Mouse (Mus musculus): ENCODE data around the gene Gh. TPM values are rescaled to one million over a fixed set of nuclear protein-coding genes. Genes with fewer than 3 reads are reported as not detected.

The Gh gene
- polyA plus RNA-seq, 1 experiment from 2014 or later: not detected

GRCm38 (mm10) chr11:106267871-106268270 is 33.8 kb downstream of the Gh start:
- Histone ChIP-seq H3K9ac (replicated peaks; ENCODE audit: low read depth, low read length) (no peak overlapping the region), H3K9me3 (ENCODE audit: control insufficient read depth, low read length) (no peaks in the 10 kb centered on the region), H3K36me3 (ENCODE audit: control insufficient read depth, insufficient read depth) (peaks cover 36% of the 10 kb centered on the region), H3K27ac (ENCODE audit: low read length) (peak overlapping the region; percentile 56), H3K4me3 (replicated peaks; ENCODE audit: low read length) (no peak overlapping the region), H3K27me3 (replicated peaks; ENCODE audit: control insufficient read depth, insufficient read depth, low read length) (no peaks in the 10 kb centered on the region), H3K4me2 (ENCODE audit: low read length) (no peak overlapping the region), H3K4me1 (replicated peaks; ENCODE audit: control insufficient read depth, insufficient read depth, low read length) (peaks cover 29% of the 10 kb centered on the region)
- no peak for ATAC-seq
- 78% methylated on average over 5 of the region's 5 CpGs for WGBS

GRCm38 (mm10) chr11:106267311-106267852 is 34.3 kb downstream of the Gh start:
- Histone ChIP-seq H3K9ac (replicated peaks; ENCODE audit: low read depth, low read length) (0 out of 2 replicates have a peak overlapping the region, but pooled peaks have one; percentile 15), H3K4me1 (replicated peaks; ENCODE audit: control insufficient read depth, insufficient read depth, low read length) (peaks cover 29% of the 10 kb centered on the region), H3K36me3 (ENCODE audit: control insufficient read depth, insufficient read depth) (peaks cover 40% of the 10 kb centered on the region), H3K27me3 (replicated peaks; ENCODE audit: control insufficient read depth, insufficient read depth, low read length) (no peaks in the 10 kb centered on the region), H3K27ac (ENCODE audit: low read length) (no peak overlapping the region; the same call in 1 of the 2 replicates), H3K9me3 (ENCODE audit: control insufficient read depth, low read length) (no peaks in the 10 kb centered on the region), H3K4me2 (ENCODE audit: low read length) (no peak overlapping the region), H3K4me3 (replicated peaks; ENCODE audit: low read length) (no peak overlapping the region)
- ATAC-seq: no peak
- 69% methylated on average over 15 of the region's 15 CpGs for WGBS

DNA sequence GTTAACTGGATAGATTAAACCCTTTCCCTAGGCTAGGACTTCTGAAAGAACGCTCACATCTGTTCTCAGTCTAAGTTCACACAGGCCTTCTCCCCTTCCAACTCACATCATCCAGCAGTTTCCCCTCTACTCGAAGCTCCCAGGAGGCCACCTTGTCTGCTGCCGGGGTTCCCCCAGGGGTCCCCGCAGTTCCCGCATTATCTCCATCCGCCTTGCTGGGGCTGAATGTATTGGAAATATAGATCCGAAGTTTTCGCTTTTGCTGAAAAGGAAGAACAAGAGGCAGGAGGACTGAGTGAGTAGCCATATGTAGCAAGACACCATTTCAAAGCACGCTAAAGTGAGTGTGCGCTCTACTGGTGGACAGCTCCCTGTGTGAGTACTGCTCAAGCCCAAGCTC is 35.2 kb downstream of the Gh start:
- H3K9ac ChIP-seq (replicated peaks; ENCODE audit: low read depth, low read length): no peak overlapping the region
- no peaks in the 10 kb centered on the region for H3K27me3 ChIP-seq (replicated peaks; ENCODE audit: control insufficient read depth, insufficient read depth, low read length)
- 90% methylated on average over 10 of the region's 10 CpGs for WGBS
- no peaks in the 10 kb centered on the region for H3K9me3 ChIP-seq (ENCODE audit: control insufficient read depth, low read length)
- no peak for ATAC-seq
- no peak overlapping the region for H3K4me2 ChIP-seq (ENCODE audit: low read length)
- no peak overlapping the region for H3K4me3 ChIP-seq (replicated peaks; ENCODE audit: low read length)
- H3K4me1 ChIP-seq (replicated peaks; ENCODE audit: control insufficient read depth, insufficient read depth, low read length): peaks cover 24% of the 10 kb centered on the region
- peaks cover 42% of the 10 kb centered on the region for H3K36me3 ChIP-seq (ENCODE audit: control insufficient read depth, insufficient read depth)
- H3K27ac ChIP-seq (ENCODE audit: low read length): no peak overlapping the region

- WGBS: 96% methylated on average over 4 of the region's 4 CpGs
- ATAC-seq: no peak
Observed at GRCm38 (mm10) chr11:106265570-106265969, 36.1 kb downstream of the Gh start.

DNA sequence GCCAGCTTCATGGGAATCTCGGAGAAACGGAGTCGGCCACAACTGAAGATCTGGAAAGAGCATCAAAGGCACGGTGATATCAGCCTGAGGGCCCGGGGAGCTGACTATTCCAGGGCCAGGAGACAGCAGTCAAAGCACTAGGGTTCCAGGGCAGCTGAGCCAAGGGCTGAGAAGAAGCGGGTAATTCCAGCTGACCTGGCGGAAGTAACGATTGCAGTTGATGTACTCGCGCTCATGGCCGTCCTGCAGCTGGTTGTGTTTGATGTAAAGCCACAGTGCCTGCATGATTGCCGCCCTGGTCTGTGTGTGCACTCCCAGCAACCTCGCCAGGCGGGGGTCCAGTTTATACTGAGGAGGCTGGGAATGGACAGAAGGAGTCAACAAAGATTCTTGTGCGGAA is 36.7 kb downstream of the Gh start:
- H3K4me3 ChIP-seq (replicated peaks; ENCODE audit: low read length): no peak overlapping the region
- no peak for ATAC-seq
- H3K4me2 ChIP-seq (ENCODE audit: low read length): no peak overlapping the region
- H3K36me3 ChIP-seq (ENCODE audit: control insufficient read depth, insufficient read depth): peaks cover 42% of the 10 kb centered on the region
- no peaks in the 10 kb centered on the region for H3K27me3 ChIP-seq (replicated peaks; ENCODE audit: control insufficient read depth, insufficient read depth, low read length)
- no peaks in the 10 kb centered on the region for H3K9me3 ChIP-seq (ENCODE audit: control insufficient read depth, low read length)
- no peak overlapping the region for H3K27ac ChIP-seq (ENCODE audit: low read length)
- H3K9ac ChIP-seq (replicated peaks; ENCODE audit: low read depth, low read length): no peak overlapping the region
- peaks cover 17% of the 10 kb centered on the region for H3K4me1 ChIP-seq (replicated peaks; ENCODE audit: control insufficient read depth, insufficient read depth, low read length)
- WGBS: 93% methylated on average over 15 of the region's 15 CpGs

More at GRCm38 (mm10) chr11:106265570-106265969, 36.1 kb downstream of the Gh start:
- Histone ChIP-seq H3K36me3 (ENCODE audit: control insufficient read depth, insufficient read depth) (peaks cover 42% of the 10 kb centered on the region), H3K27ac (ENCODE audit: low read length) (no peak overlapping the region), H3K27me3 (replicated peaks; ENCODE audit: control insufficient read depth, insufficient read depth, low read length) (no peaks in the 10 kb centered on the region), H3K4me2 (ENCODE audit: low read length) (no peak overlapping the region), H3K4me1 (replicated peaks; ENCODE audit: control insufficient read depth, insufficient read depth, low read length) (peaks cover 19% of the 10 kb centered on the region), H3K9ac (replicated peaks; ENCODE audit: low read depth, low read length) (no peak overlapping the region), H3K9me3 (ENCODE audit: control insufficient read depth, low read length) (no peaks in the 10 kb centered on the region), H3K4me3 (replicated peaks; ENCODE audit: low read length) (no peak overlapping the region)

DNA sequence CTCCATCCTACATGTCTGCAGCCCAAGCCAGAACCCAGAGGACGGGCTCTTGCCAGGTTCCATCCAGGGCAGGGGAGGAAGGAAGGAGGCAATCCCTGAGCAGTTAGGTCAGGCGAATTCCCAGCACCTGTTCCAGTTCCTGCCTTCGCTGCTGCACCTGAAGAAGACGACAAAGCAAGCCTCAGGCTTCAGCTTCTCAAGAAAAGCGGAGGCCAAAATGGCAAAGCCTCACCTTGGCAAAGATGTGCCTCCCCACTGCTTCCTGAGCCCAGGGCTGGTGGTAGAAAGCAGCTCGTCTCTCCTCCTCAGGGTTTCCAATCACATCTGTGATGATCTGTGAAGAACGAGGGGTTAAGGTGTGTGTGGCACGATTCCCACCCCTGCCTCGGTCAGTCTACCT is 37.7 kb downstream of the Gh start:
- WGBS: 92% methylated on average over 9 of the region's 9 CpGs
- Histone ChIP-seq H3K27me3 (replicated peaks; ENCODE audit: control insufficient read depth, insufficient read depth, low read length) (no peaks in the 10 kb centered on the region), H3K4me3 (replicated peaks; ENCODE audit: low read length) (no peak overlapping the region), H3K9me3 (ENCODE audit: control insufficient read depth, low read length) (no peaks in the 10 kb centered on the region), H3K4me1 (replicated peaks; ENCODE audit: control insufficient read depth, insufficient read depth, low read length) (peaks cover 13% of the 10 kb centered on the region), H3K27ac (ENCODE audit: low read length) (no peak overlapping the region), H3K36me3 (ENCODE audit: control insufficient read depth, insufficient read depth) (peaks cover 42% of the 10 kb centered on the region), H3K9ac (replicated peaks; ENCODE audit: low read depth, low read length) (no peak overlapping the region), H3K4me2 (ENCODE audit: low read length) (no peak overlapping the region)
- no peak for ATAC-seq

DNA sequence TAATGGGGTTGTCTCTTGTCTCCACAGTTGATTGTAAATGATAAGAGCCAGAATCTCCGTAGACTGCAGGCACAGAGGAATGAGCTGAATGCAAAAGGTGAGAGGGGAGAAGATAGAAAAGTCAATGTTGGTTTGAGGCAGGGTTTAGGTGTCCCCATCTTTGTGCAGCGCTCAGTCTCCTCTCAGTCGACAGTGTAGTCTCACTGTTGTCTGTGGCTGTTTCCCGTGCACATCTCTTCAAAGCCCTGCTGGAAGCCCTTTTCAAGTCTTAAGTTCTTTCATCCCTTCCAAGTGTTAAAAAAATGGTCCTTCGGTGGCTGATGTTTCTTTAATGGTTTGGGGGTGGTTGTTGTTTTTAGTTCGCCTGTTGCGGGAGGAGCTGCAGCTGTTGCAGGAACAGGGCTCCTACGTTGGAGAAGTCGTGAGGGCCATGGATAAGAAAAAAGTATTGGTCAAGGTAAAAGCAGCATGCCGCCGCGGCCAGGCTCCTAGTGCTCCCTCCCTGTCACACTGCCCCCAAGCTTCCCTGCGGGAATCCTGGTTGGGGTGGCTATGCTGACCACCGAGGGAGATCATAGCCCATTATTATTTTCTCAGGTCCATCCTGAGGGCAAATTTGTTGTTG is 40.7 kb downstream of the Gh start:
- peaks cover 13% of the 10 kb centered on the region for H3K4me1 ChIP-seq (replicated peaks; ENCODE audit: control insufficient read depth, insufficient read depth, low read length)
- H3K9me3 ChIP-seq (ENCODE audit: control insufficient read depth, low read length): no peaks in the 10 kb centered on the region
- no peak for ATAC-seq
- H3K4me2 ChIP-seq (ENCODE audit: low read length): no peak overlapping the region
- no peaks in the 10 kb centered on the region for H3K27me3 ChIP-seq (replicated peaks; ENCODE audit: control insufficient read depth, insufficient read depth, low read length)
- H3K36me3 ChIP-seq (ENCODE audit: control insufficient read depth, insufficient read depth): peaks cover 32% of the 10 kb centered on the region
- 85% methylated on average over 14 of the region's 14 CpGs for WGBS
- no peak overlapping the region for H3K4me3 ChIP-seq (replicated peaks; ENCODE audit: low read length)
- no peak overlapping the region for H3K9ac ChIP-seq (replicated peaks; ENCODE audit: low read depth, low read length)
- H3K27ac ChIP-seq (ENCODE audit: low read length): no peak overlapping the region

GRCm38 (mm10) chr11:106256775-106257174 is 44.9 kb downstream of the Gh start:
- no peaks in the 10 kb centered on the region for H3K9me3 ChIP-seq (ENCODE audit: control insufficient read depth, low read length)
- H3K36me3 ChIP-seq (ENCODE audit: control insufficient read depth, insufficient read depth): peaks cover 4% of the 10 kb centered on the region
- WGBS: 70% methylated on average over 5 of the region's 5 CpGs
- H3K4me3 ChIP-seq (replicated peaks; ENCODE audit: low read length): peak overlapping the region; percentile 78
- H3K4me1 ChIP-seq (replicated peaks; ENCODE audit: control insufficient read depth, insufficient read depth, low read length): peaks cover 22% of the 10 kb centered on the region
- no peaks in the 10 kb centered on the region for H3K27me3 ChIP-seq (replicated peaks; ENCODE audit: control insufficient read depth, insufficient read depth, low read length)
- ATAC-seq: no peak
- H3K9ac ChIP-seq (replicated peaks; ENCODE audit: low read depth, low read length): peak overlapping the region; percentile 76; the same call in 1 of the 2 replicates
- no peak overlapping the region for H3K27ac ChIP-seq (ENCODE audit: low read length)
- H3K4me2 ChIP-seq (ENCODE audit: low read length): peak overlapping the region; percentile 67

DNA sequence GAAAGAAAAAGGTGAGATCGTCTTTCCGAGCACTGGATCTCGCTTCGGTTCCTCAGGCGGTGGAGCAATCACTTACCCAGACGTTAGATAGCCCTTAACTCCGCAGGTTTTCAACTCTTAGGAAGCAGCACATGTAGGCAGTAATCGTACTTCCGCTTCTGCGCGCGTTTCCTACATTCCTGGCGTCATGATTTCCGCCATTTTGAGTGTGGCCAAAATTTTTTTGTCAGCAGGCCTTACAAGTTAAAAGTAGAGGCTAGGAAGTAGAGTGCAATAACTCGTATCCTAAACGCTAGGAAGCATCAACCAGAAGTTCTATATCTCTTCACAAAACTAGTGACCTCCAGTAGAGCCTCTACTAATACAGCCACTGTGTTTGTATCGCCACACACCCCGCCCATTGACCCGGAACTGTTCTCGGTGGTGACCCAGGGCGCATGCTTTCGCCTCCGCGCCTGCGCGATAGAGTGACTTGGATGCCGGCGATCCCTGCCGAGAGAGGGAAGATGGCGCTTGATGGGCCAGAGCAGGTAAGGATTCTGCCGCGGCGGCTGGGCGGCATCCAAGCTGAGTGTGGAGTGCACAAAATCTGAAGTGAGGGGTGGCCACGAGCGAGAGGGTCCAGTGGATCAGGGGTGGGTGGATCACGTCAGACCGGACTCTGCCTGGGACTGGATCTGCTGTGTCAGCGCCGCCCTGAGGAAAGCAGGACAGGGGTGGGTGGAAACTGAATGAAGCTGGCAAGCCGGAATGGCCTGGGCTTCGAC is 45.8 kb downstream of the Gh start, which contains the start of the genes Ftsj3 and Psmc5:
Gene Ftsj3 (minus strand): TSS at position 395 of the 767 bp plus-strand sequence.
Gene Psmc5 (plus strand): TSS at position 470 of the 767 bp plus-strand sequence.
- H3K36me3 ChIP-seq (ENCODE audit: control insufficient read depth, insufficient read depth): peaks cover 8% of the 10 kb centered on the region

More for the DNA sequence above, 45.8 kb downstream of the Gh start, which contains the start of the genes Ftsj3 and Psmc5:
- WGBS: under 1% methylated on average over 42 of the region's 42 CpGs
- no peaks in the 10 kb centered on the region for H3K27me3 ChIP-seq (replicated peaks; ENCODE audit: control insufficient read depth, insufficient read depth, low read length)
- peak within 1 kb of the TSS; percentile 76 for H3K9ac ChIP-seq (replicated peaks; ENCODE audit: low read depth, low read length)
- H3K27ac ChIP-seq (ENCODE audit: low read length): peak within 1 kb of the TSS; percentile 77
- peaks cover 22% of the 10 kb centered on the region for H3K4me1 ChIP-seq (replicated peaks; ENCODE audit: control insufficient read depth, insufficient read depth, low read length)
- H3K4me3 ChIP-seq (replicated peaks; ENCODE audit: low read length): peak within 1 kb of the TSS; percentile 78
- H3K4me2 ChIP-seq (ENCODE audit: low read length): peak within 1 kb of the TSS; percentile 85
- H3K9me3 ChIP-seq (ENCODE audit: control insufficient read depth, low read length): no peaks in the 10 kb centered on the region
- peak; percentile 97 for ATAC-seq

Data from forebrain, embryonic 16.5 days (tissue).